Mouse (Mus musculus) CH12.LX (cell line): ENCODE results near the gene Phykpl. TPM values are rescaled to one million over a fixed set of nuclear protein-coding genes. Genes with fewer than 3 reads are reported as not detected.

Experiments used
- DNase-seq: peaks from one replicate; pipeline ENCODE4 v3.0.0-alpha.2; 2013; ENCODE audit errors: extremely low read depth
- H3K27ac ChIP-seq: 2 replicates; pipeline ENCODE4 v1.5.1; 2012; ENCODE audit warnings: low read depth, mild to moderate bottlenecking, control low read depth, moderate library complexity; ENCODE audit not compliant: insufficient read depth
- H3K27me3 ChIP-seq: replicated peaks from 2 replicates; pipeline ENCODE3; 2012; ENCODE audit warnings: inconsistent platforms
- H3K36me3 ChIP-seq, 2 experiments: replicated peaks in 1 of 2; 2 replicates each; pipeline versions ENCODE3 to v1.6.1; 2012; ENCODE audit warnings: inconsistent platforms in 1 of 2, low read length in 1 of 2, mild to moderate bottlenecking in 1 of 2, mixed read lengths in 1 of 2, moderate library complexity in 1 of 2; ENCODE audit not compliant: control insufficient read depth in 1 of 2, insufficient read depth in 1 of 2
- H3K4me1 ChIP-seq, 2 experiments: 2 replicates each; pipeline ENCODE4 v1.6.1; 2012; ENCODE audit warnings: inconsistent platforms in 1 of 2, moderate library complexity in 1 of 2; ENCODE audit not compliant: insufficient read depth in 2 of 2, control insufficient read depth in 1 of 2
- H3K4me2 ChIP-seq: 2 replicates; pipeline ENCODE4 v1.6.1; 2012; ENCODE audit warnings: low read depth, mild to moderate bottlenecking, control low read depth; ENCODE audit not compliant: poor library complexity, insufficient read depth, severe bottlenecking
- H3K4me3 ChIP-seq, 3 experiments: fragments of 150-350 bp in 1 of 3; sonication (generic) in 1 of 3; replicated peaks in 1 of 3; 2 replicates each; pipeline versions ENCODE3 to v1.5.1; 2011 to 2012; ENCODE audit warnings: low read depth in 2 of 3, low read length in 2 of 3, mild to moderate bottlenecking in 2 of 3, moderate library complexity in 2 of 3, control low read depth in 1 of 3, improper control_type of control experiment in 1 of 3, inconsistent platforms in 1 of 3, mixed read lengths in 1 of 3; ENCODE audit not compliant: poor library complexity in 1 of 3
- H3K79me2 ChIP-seq: replicated peaks from 2 replicates; pipeline ENCODE4 v1.6.1; 2012; ENCODE audit warnings: mild to moderate bottlenecking, moderate library complexity; ENCODE audit not compliant: control insufficient read depth, poor library complexity, insufficient read depth, severe bottlenecking; ENCODE audit errors: extremely low read depth
- H3K9ac ChIP-seq: 2 replicates; pipeline ENCODE4 v1.6.1; 2012; ENCODE audit warnings: low read depth, mild to moderate bottlenecking, control low read depth, moderate library complexity; ENCODE audit not compliant: insufficient read depth
- H3K9me3 ChIP-seq: replicated peaks from 2 replicates; pipeline ENCODE3; 2012; ENCODE audit warnings: low read length, inconsistent platforms, mixed read lengths
- BHLHE40 ChIP-seq: IDR thresholded peaks from 2 replicates; pipeline ENCODE4 v1.6.1; 2011; ENCODE audit warnings: mild to moderate bottlenecking, low read depth, low read length, improper control_type of control experiment
- CHD1 ChIP-seq: IDR thresholded peaks from 2 replicates; pipeline ENCODE4 v1.6.1; 2012; ENCODE audit warnings: low read depth, low read length, improper control_type of control experiment, inconsistent platforms
- CTCF ChIP-seq, 2 experiments: IDR thresholded peaks in 1 of 2; conservative IDR thresholded peaks in 1 of 2; 2 replicates each; pipeline ENCODE4 v1.5.1; 2011 to 2012; ENCODE audit warnings: low read depth in 2 of 2, low read length in 2 of 2, improper control_type of control experiment in 1 of 2, inconsistent platforms in 1 of 2, mild to moderate bottlenecking in 1 of 2, moderate library complexity in 1 of 2
- E2F4 ChIP-seq: IDR thresholded peaks from 2 replicates; pipeline ENCODE4 v1.6.1; 2011; ENCODE audit warnings: low read depth, low read length, improper control_type of control experiment; ENCODE audit not compliant: insufficient replicate concordance
- ELF1 ChIP-seq: IDR thresholded peaks from 2 replicates; pipeline ENCODE4 v1.6.1; 2014; ENCODE audit warnings: low read depth, mild to moderate bottlenecking, inconsistent platforms, low read length, improper control_type of control experiment
- ETS1 ChIP-seq: conservative IDR thresholded peaks from 2 replicates; pipeline ENCODE4 v1.6.1; 2012; ENCODE audit warnings: low read depth, mild to moderate bottlenecking, inconsistent platforms, low read length, improper control_type of control experiment, moderate library complexity
- HCFC1 ChIP-seq: IDR thresholded peaks from 2 replicates; pipeline ENCODE4 v1.6.1; 2012; ENCODE audit warnings: low read depth, mild to moderate bottlenecking, inconsistent platforms, low read length, improper control_type of control experiment
- IRF4 ChIP-seq: IDR thresholded peaks from 2 replicates; pipeline ENCODE4 v1.6.1; 2014; ENCODE audit warnings: low read depth, mild to moderate bottlenecking, inconsistent platforms, low read length, improper control_type of control experiment
- KAT2A ChIP-seq: IDR thresholded peaks from 2 replicates; pipeline ENCODE4 v1.6.1; 2012; ENCODE audit warnings: low read length, improper control_type of control experiment, inconsistent platforms; ENCODE audit not compliant: insufficient replicate concordance
- MAX ChIP-seq: IDR thresholded peaks from 2 replicates; pipeline ENCODE4 v1.6.1; 2011; ENCODE audit warnings: low read length, improper control_type of control experiment
- MAZ ChIP-seq: IDR thresholded peaks from 2 replicates; pipeline ENCODE4 v1.6.1; 2012; ENCODE audit warnings: low read depth, mild to moderate bottlenecking, inconsistent platforms, low read length, improper control_type of control experiment, moderate library complexity
- MEF2A ChIP-seq: IDR thresholded peaks from 2 replicates; pipeline ENCODE4 v1.6.1; 2014; ENCODE audit warnings: low read depth, mild to moderate bottlenecking, inconsistent platforms, low read length, improper control_type of control experiment, borderline replicate concordance
- MXI1 ChIP-seq: IDR thresholded peaks from 2 replicates; pipeline ENCODE4 v1.6.1; 2011; ENCODE audit warnings: mild to moderate bottlenecking, low read depth, low read length, improper control_type of control experiment
- MYC ChIP-seq: IDR thresholded peaks from 2 replicates; pipeline ENCODE4 v1.6.1; 2011; ENCODE audit warnings: low read depth, mild to moderate bottlenecking, improper control_type of control experiment, low read length
- NELFE ChIP-seq: IDR thresholded peaks from 2 replicates; pipeline ENCODE4 v1.6.1; 2011; ENCODE audit warnings: low read depth, low read length, improper control_type of control experiment
- NRF1 ChIP-seq: IDR thresholded peaks from 2 replicates; pipeline ENCODE4 v1.6.1; 2014; ENCODE audit warnings: low read depth, mild to moderate bottlenecking, inconsistent platforms, low read length, improper control_type of control experiment, moderate library complexity
- POLR2A ChIP-seq: IDR thresholded peaks from 2 replicates; pipeline ENCODE4 v1.6.1; 2011; ENCODE audit warnings: low read depth, mild to moderate bottlenecking, improper control_type of control experiment, low read length
- POLR2AphosphoS2 ChIP-seq: IDR thresholded peaks from 2 replicates; pipeline ENCODE4 v1.6.1; 2011; ENCODE audit warnings: low read depth, low read length, improper control_type of control experiment
- RAD21 ChIP-seq: IDR thresholded peaks from 2 replicates; pipeline ENCODE4 v1.6.1; 2011; ENCODE audit warnings: low read depth, mild to moderate bottlenecking, low read length, improper control_type of control experiment, moderate library complexity
- SIN3A ChIP-seq: IDR thresholded peaks from 2 replicates; pipeline ENCODE4 v1.6.1; 2012; ENCODE audit warnings: low read length, improper control_type of control experiment, inconsistent platforms
- TBP ChIP-seq: conservative IDR thresholded peaks from 2 replicates; pipeline ENCODE4 v1.6.1; 2011; ENCODE audit warnings: low read depth, low read length, improper control_type of control experiment
- TCF12 ChIP-seq: IDR thresholded peaks from 2 replicates; pipeline ENCODE4 v1.6.1; 2014; ENCODE audit warnings: low read depth, mild to moderate bottlenecking, inconsistent platforms, low read length, improper control_type of control experiment
- UBTF ChIP-seq: IDR thresholded peaks from 2 replicates; pipeline ENCODE4 v1.6.1; 2012; ENCODE audit warnings: low read depth, mild to moderate bottlenecking, inconsistent platforms, low read length, improper control_type of control experiment, moderate library complexity
- ZC3H11A ChIP-seq: IDR thresholded peaks from 2 replicates; pipeline ENCODE4 v1.6.1; 2012; ENCODE audit warnings: low read depth, mild to moderate bottlenecking, inconsistent platforms, low read length, improper control_type of control experiment
- ZKSCAN1 ChIP-seq: IDR thresholded peaks from 2 replicates; pipeline ENCODE4 v1.6.1; 2012; ENCODE audit warnings: low read depth, inconsistent platforms, low read length, improper control_type of control experiment, borderline replicate concordance
- ZMIZ1 ChIP-seq: IDR thresholded peaks from 2 replicates; pipeline ENCODE4 v1.6.1; 2012; ENCODE audit warnings: low read depth, mild to moderate bottlenecking, inconsistent platforms, low read length, improper control_type of control experiment
- ZNF384 ChIP-seq: IDR thresholded peaks from 2 replicates; pipeline ENCODE4 v1.6.1; 2012; ENCODE audit warnings: low read depth, low read length, improper control_type of control experiment, inconsistent platforms
- dilution Hi-C: fragments of 300-500 bp; cut with MboI; formaldehyde crosslinking; loops from 2 replicates; pipeline ENCODE4 v1.14.3; 2020; ENCODE audit warnings: low sequenced_read_pairs; ENCODE audit not compliant: extremely low pct_unique_long_range_greater_than_20kb, extremely low pct_ligation_motif_present
- in situ Hi-C: fragments of 300-500 bp; cut with MboI; formaldehyde crosslinking; loops from 3 replicates; pipeline ENCODE4 v1.14.3; 2019; ENCODE audit warnings: low sequenced_read_pairs, low pct_ligation_motif_present, low pct_unique_long_range_greater_than_20kb, mixed read lengths
- polyA plus RNA-seq: library from polyadenylated mRNA; unstranded; fragments of >175 nt; gene quantifications from 2 replicates; pipeline ENCODE4 v1.2.1, GENCODE M21; 2012; ENCODE audit warnings: low read depth; ENCODE audit not compliant: insufficient read length
- total RNA-seq, 2 experiments: library from RNA; depleted of rRNA; stranded (reverse); fragments of 300-350 nt in 1 of 2; fragments of >200 nt in 1 of 2; gene quantifications; 2 replicates each; pipeline ENCODE4 v1.2.3; 2012 to 2014

Phykpl gene
- total and polyA plus RNA-seq, 3 experiments, result 25.2 to 44.0 (median 30.9) TPM

DNA sequence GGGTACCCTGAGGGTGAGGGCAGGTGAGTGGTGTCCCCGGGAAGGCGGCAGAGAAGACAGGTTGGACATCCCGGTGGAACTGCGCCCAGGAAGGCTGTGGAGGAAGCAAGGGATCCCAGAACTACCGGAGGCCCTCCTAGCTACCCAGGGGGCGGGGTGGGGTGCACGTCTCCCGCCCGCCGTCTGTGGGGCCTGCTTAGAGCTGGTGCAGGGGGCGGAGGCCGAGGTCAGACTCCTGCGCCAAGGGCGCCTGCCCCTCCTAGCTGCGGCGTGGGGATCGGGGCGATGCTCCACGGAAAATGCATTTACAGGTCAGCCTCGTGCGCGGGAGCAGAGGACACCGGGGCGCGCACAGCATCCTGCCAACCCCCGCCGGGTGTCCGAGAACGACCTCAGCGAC, 65.7 kb downstream of the Phykpl start:
- Histone ChIP-seq H3K27me3 (no peaks in the 10 kb centered on the region), H3K79me2 (peaks cover 6% of the 10 kb centered on the region; the same call in 1 of the 2 replicates), H3K4me3 (peak overlapping the region; percentile 80 to 99 (median 80)), H3K27ac (peak overlapping the region; percentile 12; the same call in 1 of the 2 replicates), H3K4me2 (peak overlapping the region; percentile 41), H3K4me1 (peaks cover 31 to 48% of the 10 kb centered on the region in 2 experiments), H3K9me3 (peaks cover 8% of the 10 kb centered on the region), H3K9ac (peak overlapping the region; percentile 61), H3K36me3 (peaks cover 4 to 31% of the 10 kb centered on the region in 2 experiments)
- TF ChIP-seq POLR2A (no peak), SIN3A (peak; percentile 1; the same call in 1 of the 2 replicates)
- no peak for DNase-seq
- dilution Hi-C loops, result no loop called here
- in situ Hi-C loops, result no loop called here

DNA sequence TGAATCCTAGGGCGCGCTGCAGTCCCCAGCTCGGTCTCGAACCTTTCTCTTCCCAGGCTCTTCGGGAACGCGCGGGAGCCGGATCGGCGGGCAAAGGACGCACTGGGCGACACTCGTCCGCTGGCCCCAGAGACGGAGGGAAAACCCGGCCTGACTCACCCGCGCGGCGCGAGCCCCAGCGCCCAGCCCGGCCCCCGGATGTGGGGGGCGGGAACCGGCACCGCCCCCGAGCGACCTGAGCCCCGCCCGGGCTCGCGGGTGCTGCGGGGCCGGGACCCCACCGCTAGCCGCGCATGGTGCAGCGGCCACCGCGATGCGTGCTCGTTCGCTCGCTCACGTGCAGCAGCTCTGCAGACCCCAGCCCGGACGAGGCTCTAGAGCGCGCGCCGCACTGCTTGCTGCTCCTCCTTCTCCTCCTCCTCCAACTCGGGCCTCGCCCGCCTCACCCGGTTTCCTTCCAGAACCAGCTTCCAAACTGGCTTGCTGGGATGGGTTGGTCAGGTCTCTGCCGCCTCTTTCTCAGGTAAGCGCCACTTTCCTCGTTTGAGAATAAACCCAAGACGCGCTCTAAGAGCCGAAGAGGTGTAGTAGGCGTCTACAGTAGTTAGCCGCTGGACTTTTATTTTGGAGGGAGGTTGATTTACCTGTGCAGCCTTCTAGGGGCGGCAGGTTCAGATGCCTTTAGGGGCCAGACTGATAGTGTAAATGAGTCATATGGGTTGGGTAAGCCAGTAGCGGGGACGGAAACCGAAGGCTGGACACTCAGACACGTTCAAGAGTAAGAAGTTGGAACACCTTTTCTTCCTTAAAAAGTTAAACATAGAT, 66.3 kb downstream of the Phykpl start, which contains the start of the genes N4bp3 and D930048N14Rik:
TSS of gene N4bp3 (minus strand) at position 152 of the 825 bp plus-strand sequence.
TSS of gene D930048N14Rik (plus strand) at position 264 of the 825 bp plus-strand sequence.
- Histone ChIP-seq H3K9ac (peak within 1 kb of the TSS; percentile 61), H3K27me3 (no peaks in the 10 kb centered on the region), H3K9me3 (peaks cover 8% of the 10 kb centered on the region), H3K4me3 (peak within 1 kb of the TSS; percentile 80 to 99 (median 80)), H3K79me2 (peaks cover 6% of the 10 kb centered on the region; the same call in 1 of the 2 replicates), H3K4me1 (peaks cover 25 to 42% of the 10 kb centered on the region in 2 experiments), H3K36me3 (peaks cover 3 to 26% of the 10 kb centered on the region in 2 experiments), H3K4me2 (peak within 1 kb of the TSS; percentile 67), H3K27ac (peak within 1 kb of the TSS; percentile 12; the same call in 1 of the 2 replicates)
- no peak for TF ChIP-seq E2F4
- no peak for TF ChIP-seq POLR2AphosphoS2
- peak; percentile 47; the same call in 1 of the 2 replicates for TF ChIP-seq NRF1
- peak; percentile 77; the same call in 1 of the 2 replicates for TF ChIP-seq POLR2A
- TF ChIP-seq NELFE, result peak; percentile 68
- TF ChIP-seq BHLHE40, result peak; percentile 90
- no peak; the same call in 1 of the 2 replicates for TF ChIP-seq TBP
- TF ChIP-seq SIN3A, result peak; percentile 69
- peak; percentile 63 for TF ChIP-seq IRF4
- no peak for TF ChIP-seq ETS1
- TF ChIP-seq MAZ, result peak; percentile 86; the same call in 1 of the 2 replicates
- TF ChIP-seq ZC3H11A, result no peak
- TF ChIP-seq MAX, result no peak
- TF ChIP-seq CTCF (conservative IDR thresholded peaks at IDR 0.05 in 1 of 2, IDR thresholded peaks at IDR 0.05 in 1 of 2; ENCODE audit: low read depth in 2 of 2, low read length in 2 of 2), result no peak
- no peak; the same call in 1 of the 2 replicates for TF ChIP-seq UBTF
- no peak for TF ChIP-seq ZKSCAN1
- no peak for TF ChIP-seq RAD21
- TF ChIP-seq MEF2A, result peak; percentile 69; the same call in 1 of the 2 replicates
- peak; percentile 85 for TF ChIP-seq TCF12
- TF ChIP-seq HCFC1, result peak; percentile 43
- TF ChIP-seq ELF1, result no peak; the same call in none of the 2 replicates
- peak; percentile 40; the same call in 1 of the 2 replicates for TF ChIP-seq MYC
- peak; percentile 90 for TF ChIP-seq MXI1
- TF ChIP-seq KAT2A, result 0 out of 2 replicates have a peak, but pooled peaks have one; percentile 60
- no peak for TF ChIP-seq ZMIZ1
- no peak for TF ChIP-seq CHD1
- no peak for TF ChIP-seq ZNF384
- in situ Hi-C loops, result no loop called here
- peak; percentile 61 for DNase-seq
- dilution Hi-C loops, result no loop called here
